Mouse (Mus musculus) neural tube, embryonic 12.5 days (tissue): ENCODE data around the gene Rexo1. TPM values are rescaled to one million over a fixed set of nuclear protein-coding genes. Genes with fewer than 3 reads are reported as not detected.

Source experiments
- ATAC-seq: fragments of 200-750 bp; cut with Nextera tagmentation; 2 replicates; pipeline ENCODE4 v1.8.0; 2017; ENCODE audit warnings: low read depth, mild to moderate bottlenecking, moderate TSS enrichment, moderate library complexity; ENCODE audit not compliant: low FRiP score
- H3K27ac ChIP-seq: fragments of 300-500 bp; sonication (generic); 2 replicates; pipeline ENCODE4 v1.5.1; 2016
- H3K27me3 ChIP-seq: fragments of 300-500 bp; sonication (generic); replicated peaks from 2 replicates; pipeline ENCODE4 v1.6.1; 2016; ENCODE audit warnings: mild to moderate bottlenecking
- H3K36me3 ChIP-seq: fragments of 300-500 bp; sonication (generic); 2 replicates; pipeline ENCODE4 v1.6.1; 2016; ENCODE audit warnings: mild to moderate bottlenecking
- H3K4me1 ChIP-seq: fragments of 300-500 bp; sonication (generic); 2 replicates; pipeline ENCODE4 v1.6.1; 2016
- H3K4me2 ChIP-seq: fragments of 300-500 bp; sonication (generic); replicated peaks from 2 replicates; pipeline ENCODE4 v1.6.1; 2016; ENCODE audit warnings: mild to moderate bottlenecking
- H3K4me3 ChIP-seq: fragments of 300-500 bp; sonication (generic); 2 replicates; pipeline ENCODE4 v1.5.1; 2016
- H3K9ac ChIP-seq: fragments of 300-500 bp; sonication (generic); 2 replicates; pipeline ENCODE4 v1.6.1; 2016; ENCODE audit warnings: mild to moderate bottlenecking
- H3K9me3 ChIP-seq: fragments of 300-500 bp; sonication (generic); 2 replicates; pipeline ENCODE4 v1.6.1; 2016; ENCODE audit warnings: mild to moderate bottlenecking
- WGBS: fragments of 180-500 bp; shearing (Covaris S2); methylation state at CpG from one replicate; pipeline ENCODE4 v1.1.7; 2016; 5-methylcytosine and 5-hydroxymethylcytosine counted together
- polyA plus RNA-seq: library from polyadenylated mRNA; unstranded; fragments of >200 nt; fragmentation: Nextera tagmentation; extraction: Ambion mirVana; gene quantifications from 2 replicates; pipeline ENCODE4 v1.2.1, GENCODE M21; 2016

Rexo1 gene
- polyA plus RNA-seq, 1 experiment from 2014 or later = 35.9 TPM

- H3K36me3 ChIP-seq = peaks cover 13% of the 10 kb centered on the region
- 6% methylated on average over 8 of the region's 8 CpGs for WGBS
- no peak overlapping the region for H3K4me3 ChIP-seq
- H3K9ac ChIP-seq = no peak overlapping the region
- ATAC-seq = no peak
- H3K9me3 ChIP-seq = no peaks in the 10 kb centered on the region
- no peak overlapping the region for H3K27ac ChIP-seq
- peak overlapping the region; percentile 97 for H3K4me2 ChIP-seq
- peaks cover 45% of the 10 kb centered on the region for H3K4me1 ChIP-seq
- H3K27me3 ChIP-seq = no peaks in the 10 kb centered on the region
These were observed 17.6 kb upstream of the Rexo1 start for GRCm38 (mm10) chr10:80578911-80579310.

GRCm38 (mm10) chr10:80578131-80578750 is 16.9 kb upstream of the Rexo1 start:
- peak; percentile 49 for ATAC-seq

GRCm38 (mm10) chr10:80577195-80578130 is 16.1 kb upstream of the Rexo1 start, which contains the start of gene Klf16:
Gene Klf16 (minus strand): TSS chr10:80577321.
- Histone ChIP-seq H3K36me3 (peaks cover 2% of the 10 kb centered on the region; the same call in 1 of the 2 replicates), H3K9ac (peak within 1 kb of the TSS; percentile 85), H3K9me3 (no peaks in the 10 kb centered on the region), H3K27me3 (no peaks in the 10 kb centered on the region), H3K4me2 (peak within 1 kb of the TSS; percentile 97), H3K27ac (peak within 1 kb of the TSS; percentile 68), H3K4me1 (peaks cover 53% of the 10 kb centered on the region), H3K4me3 (peak within 1 kb of the TSS; percentile 78)
- under 1% methylated on average over 81 of the region's 97 CpGs for WGBS
- peak; percentile 75 for ATAC-seq

More at GRCm38 (mm10) chr10:80578131-80578750, 16.9 kb upstream of the Rexo1 start:
- H3K27ac ChIP-seq = peak overlapping the region; percentile 68; the same call in 1 of the 2 replicates
- peak overlapping the region; percentile 85; the same call in 1 of the 2 replicates for H3K9ac ChIP-seq
- WGBS = under 1% methylated on average over 29 of the region's 29 CpGs
- peaks cover 6% of the 10 kb centered on the region for H3K36me3 ChIP-seq
- peak overlapping the region; percentile 78 for H3K4me3 ChIP-seq
- peak overlapping the region; percentile 97 for H3K4me2 ChIP-seq
- no peaks in the 10 kb centered on the region for H3K9me3 ChIP-seq
- peaks cover 52% of the 10 kb centered on the region for H3K4me1 ChIP-seq
- no peaks in the 10 kb centered on the region for H3K27me3 ChIP-seq

GRCm38 (mm10) chr10:80576351-80577194 is 15.2 kb upstream of the Rexo1 start:
- peak overlapping the region; percentile 68 for H3K27ac ChIP-seq
- peaks cover 58% of the 10 kb centered on the region for H3K4me1 ChIP-seq
- H3K9ac ChIP-seq = peak overlapping the region; percentile 85
- peak; percentile 11; the same call in 1 of the 2 replicates for ATAC-seq
- H3K4me3 ChIP-seq = peak overlapping the region; percentile 78
- no peaks in the 10 kb centered on the region for H3K9me3 ChIP-seq
- WGBS = under 1% methylated on average over 93 of the region's 96 CpGs
- H3K27me3 ChIP-seq = no peaks in the 10 kb centered on the region
- H3K36me3 ChIP-seq = no peaks in the 10 kb centered on the region
- peak overlapping the region; percentile 97 for H3K4me2 ChIP-seq

- Histone ChIP-seq H3K9ac (peak overlapping the region; percentile 85), H3K4me3 (peak overlapping the region; percentile 78), H3K36me3 (no peaks in the 10 kb centered on the region), H3K27me3 (no peaks in the 10 kb centered on the region), H3K27ac (no peak overlapping the region), H3K4me1 (peaks cover 65% of the 10 kb centered on the region), H3K4me2 (peak overlapping the region; percentile 97), H3K9me3 (no peaks in the 10 kb centered on the region)
- WGBS = 15% methylated on average over 17 of the region's 17 CpGs
- no peak for ATAC-seq
These were observed 14.6 kb upstream of the Rexo1 start for GRCm38 (mm10) chr10:80575925-80576324.

- H3K27ac ChIP-seq = no peak overlapping the region
- no peak overlapping the region for H3K9ac ChIP-seq
- no peaks in the 10 kb centered on the region for H3K9me3 ChIP-seq
- no peak overlapping the region for H3K4me3 ChIP-seq
- H3K27me3 ChIP-seq = no peaks in the 10 kb centered on the region
- WGBS = 80% methylated on average over 3 of the region's 3 CpGs
- H3K4me2 ChIP-seq = peak overlapping the region; percentile 97
- H3K36me3 ChIP-seq = no peaks in the 10 kb centered on the region
- H3K4me1 ChIP-seq = peaks cover 68% of the 10 kb centered on the region
- no peak for ATAC-seq
These were observed 13.5 kb upstream of the Rexo1 start for GRCm38 (mm10) chr10:80574896-80575295.

GRCm38 (mm10) chr10:80573944-80574343 is 12.6 kb upstream of the Rexo1 start:
- H3K9ac ChIP-seq = 0 out of 2 replicates have a peak overlapping the region, but pooled peaks have one; percentile 13
- ATAC-seq = no peak
- no peak overlapping the region for H3K27ac ChIP-seq
- H3K27me3 ChIP-seq = no peaks in the 10 kb centered on the region
- H3K4me3 ChIP-seq = no peak overlapping the region
- H3K36me3 ChIP-seq = peaks cover 1% of the 10 kb centered on the region; the same call in 1 of the 2 replicates
- peaks cover 63% of the 10 kb centered on the region for H3K4me1 ChIP-seq
- WGBS = 59% methylated on average over 9 of the region's 9 CpGs
- H3K4me2 ChIP-seq = 0 out of 2 replicates have a peak overlapping the region, but pooled peaks have one; percentile 10
- no peaks in the 10 kb centered on the region for H3K9me3 ChIP-seq

- Histone ChIP-seq H3K4me1 (peaks cover 60% of the 10 kb centered on the region), H3K36me3 (peaks cover 11% of the 10 kb centered on the region), H3K27me3 (no peaks in the 10 kb centered on the region), H3K9me3 (no peaks in the 10 kb centered on the region), H3K4me2 (no peak overlapping the region), H3K27ac (no peak overlapping the region), H3K4me3 (no peak overlapping the region), H3K9ac (no peak overlapping the region)
- ATAC-seq = no peak
- 88% methylated on average over 2 of the region's 2 CpGs for WGBS
These were observed 11.1 kb upstream of the Rexo1 start for GRCm38 (mm10) chr10:80572477-80572876.

- H3K36me3 ChIP-seq = peaks cover 11% of the 10 kb centered on the region
- no peak overlapping the region for H3K4me3 ChIP-seq
- H3K4me2 ChIP-seq = peak overlapping the region; percentile 53
- peak overlapping the region; percentile 22; the same call in 1 of the 2 replicates for H3K9ac ChIP-seq
- ATAC-seq = no peak
- peaks cover 62% of the 10 kb centered on the region for H3K4me1 ChIP-seq
- WGBS = 18% methylated on average over 30 of the region's 30 CpGs
- no peak overlapping the region for H3K27ac ChIP-seq
- H3K9me3 ChIP-seq = no peaks in the 10 kb centered on the region
- H3K27me3 ChIP-seq = no peaks in the 10 kb centered on the region
These were observed 9.8 kb upstream of the Rexo1 start for GRCm38 (mm10) chr10:80570871-80571836.

- Histone ChIP-seq H3K9ac (0 out of 2 replicates have a peak overlapping the region, but pooled peaks have one; percentile 22), H3K36me3 (peaks cover 11% of the 10 kb centered on the region), H3K27ac (no peak overlapping the region), H3K4me2 (peak overlapping the region; percentile 53), H3K4me1 (peaks cover 54% of the 10 kb centered on the region), H3K9me3 (no peaks in the 10 kb centered on the region), H3K4me3 (no peak overlapping the region), H3K27me3 (no peaks in the 10 kb centered on the region)
- 88% methylated on average over 10 of the region's 10 CpGs for WGBS
- no peak for ATAC-seq
These were observed 9.1 kb upstream of the Rexo1 start for GRCm38 (mm10) chr10:80570419-80570818.
